Mouse (Mus musculus): ENCODE data around the gene Dzip3. TPM values are rescaled to one million over a fixed set of nuclear protein-coding genes. Genes with fewer than 3 reads are reported as not detected.

Gene Dzip3
- polyA plus RNA-seq, 1 experiment from 2014 or later, result 40.0 TPM

DNA sequence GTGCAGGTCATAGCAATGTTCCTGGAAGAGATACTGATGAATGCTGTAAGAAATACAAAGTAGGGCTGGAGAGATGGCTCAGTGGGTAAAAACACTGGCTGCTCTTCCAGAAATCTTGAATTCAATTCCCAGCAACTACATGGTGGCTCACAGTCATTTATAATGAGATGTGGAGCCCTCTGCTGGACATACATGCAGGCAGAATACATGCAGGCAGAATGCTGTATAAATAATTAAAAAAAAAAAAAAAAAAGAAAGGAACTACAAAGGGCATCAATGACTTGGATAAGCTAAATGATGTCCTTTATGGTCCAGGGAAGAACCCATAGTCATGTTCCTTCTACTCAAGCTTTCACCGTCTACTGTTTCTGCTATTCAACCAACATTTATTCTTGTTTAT, 20.4 kb downstream of the Dzip3 start:
- DNase-seq (ENCODE audit: extremely low spot score, low spot score), result no peak
- Histone ChIP-seq H3K4me3 (no peak overlapping the region), H3K36me3 (replicated peaks) (peaks cover 56% of the 10 kb centered on the region), H3K4me1 (no peaks in the 10 kb centered on the region), H3K27me3 (ENCODE audit: poor library complexity, severe bottlenecking) (no peaks in the 10 kb centered on the region), H3K9me3 (no peaks in the 10 kb centered on the region), H3K27ac (no peak overlapping the region)
- 91% methylated on average over 1 of the region's 1 CpGs for WGBS

DNA sequence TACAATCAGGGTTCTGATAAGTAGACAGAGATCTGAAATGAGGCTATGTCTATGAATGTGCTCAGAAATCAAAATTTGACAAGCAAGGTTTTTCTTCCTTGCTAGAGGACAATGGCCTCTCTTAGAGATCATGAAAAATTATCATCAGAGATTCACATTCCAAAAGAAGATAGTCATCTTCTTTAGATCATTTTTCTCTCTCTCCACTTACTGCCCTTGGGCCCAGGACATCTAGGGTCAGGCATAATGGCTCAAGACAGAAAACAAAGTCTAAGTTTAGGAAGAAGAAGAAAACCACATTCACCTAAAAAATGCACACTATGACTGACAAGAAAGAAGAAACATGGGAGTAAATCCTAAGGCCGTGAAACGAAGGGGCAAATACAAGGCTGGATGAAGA, 21.0 kb downstream of the Dzip3 start:
- 100% methylated on average over 2 of the region's 2 CpGs for WGBS
- no peak overlapping the region for H3K4me3 ChIP-seq
- no peak for DNase-seq (ENCODE audit: extremely low spot score, low spot score)
- no peaks in the 10 kb centered on the region for H3K4me1 ChIP-seq
- no peaks in the 10 kb centered on the region for H3K27me3 ChIP-seq (ENCODE audit: poor library complexity, severe bottlenecking)
- H3K27ac ChIP-seq, result no peak overlapping the region
- peaks cover 50% of the 10 kb centered on the region for H3K36me3 ChIP-seq (replicated peaks)
- no peaks in the 10 kb centered on the region for H3K9me3 ChIP-seq

DNA sequence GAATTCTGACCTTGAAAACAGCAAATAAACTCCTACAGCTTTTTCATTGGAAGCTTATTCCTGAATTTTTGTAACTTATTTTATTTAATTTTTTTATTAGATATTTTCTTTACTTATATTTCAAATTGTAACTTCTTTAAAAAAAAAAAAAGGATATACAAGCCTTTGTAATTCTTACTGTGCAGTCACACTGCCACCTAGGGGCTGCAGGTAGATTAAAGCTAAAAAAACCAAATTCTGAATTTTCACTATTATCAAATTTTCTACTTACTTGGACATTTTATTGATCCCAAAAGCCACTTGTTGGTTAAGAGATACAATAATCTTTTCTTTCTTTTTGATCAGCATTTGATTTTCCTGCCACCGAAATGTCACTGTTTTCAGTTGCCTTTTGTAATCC, 52.2 kb downstream of the Dzip3 start:
- H3K4me1 ChIP-seq, result no peaks in the 10 kb centered on the region
- H3K4me3 ChIP-seq, result no peak overlapping the region
- no peak for DNase-seq (ENCODE audit: extremely low spot score, low spot score)
- peaks cover 68% of the 10 kb centered on the region for H3K36me3 ChIP-seq (replicated peaks)
- H3K27me3 ChIP-seq (ENCODE audit: poor library complexity, severe bottlenecking), result no peaks in the 10 kb centered on the region
- 81% methylated on average over 1 of the region's 1 CpGs for WGBS
- no peaks in the 10 kb centered on the region for H3K9me3 ChIP-seq
- H3K27ac ChIP-seq, result no peak overlapping the region

DNA sequence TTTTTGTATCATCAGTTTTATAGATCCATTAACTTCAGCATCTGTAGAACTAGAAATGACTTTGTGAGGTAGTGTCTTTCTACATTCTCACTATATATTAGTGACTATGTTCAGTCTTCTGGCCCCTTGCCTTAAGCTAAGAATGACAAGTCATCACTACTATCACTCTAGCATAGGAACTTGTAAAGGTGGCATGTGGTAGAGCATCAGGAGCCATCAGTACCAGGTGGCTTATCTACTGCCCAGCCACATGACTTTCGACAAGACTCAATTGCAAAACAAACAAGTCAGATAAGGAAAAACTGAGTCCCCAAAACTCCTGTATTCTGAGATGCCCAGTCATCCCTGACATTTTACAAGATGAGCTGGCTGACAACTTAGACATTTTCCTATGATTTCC, 70.2 kb downstream of the Dzip3 start:
- Histone ChIP-seq H3K36me3 (replicated peaks) (peaks cover 82% of the 10 kb centered on the region), H3K27me3 (ENCODE audit: poor library complexity, severe bottlenecking) (no peaks in the 10 kb centered on the region), H3K4me3 (no peak overlapping the region), H3K4me1 (no peaks in the 10 kb centered on the region), H3K27ac (no peak overlapping the region), H3K9me3 (no peaks in the 10 kb centered on the region; the same call in 1 of the 2 replicates)
- no peak for DNase-seq (ENCODE audit: extremely low spot score, low spot score)
- 95% methylated on average over 1 of the region's 1 CpGs for WGBS

DNA sequence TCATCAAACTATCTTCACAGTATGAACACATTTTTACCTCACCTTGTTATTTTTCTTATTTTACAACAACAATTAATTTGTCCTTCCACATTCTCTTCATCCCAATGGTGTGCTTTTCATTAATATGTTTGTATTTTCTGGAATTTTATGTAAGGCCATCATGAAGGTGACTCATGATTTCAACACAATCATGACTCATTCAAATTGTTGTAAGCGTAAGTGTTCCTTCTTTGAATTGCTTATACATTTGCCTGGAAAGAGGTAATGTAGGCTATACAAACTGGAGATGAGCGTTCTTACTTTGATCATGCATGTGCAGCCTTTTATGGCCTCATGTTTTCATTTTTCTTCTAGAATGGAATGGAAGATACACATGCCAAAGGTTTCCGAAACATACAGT, 80.8 kb downstream of the Dzip3 start:
- no peaks in the 10 kb centered on the region for H3K27me3 ChIP-seq (ENCODE audit: poor library complexity, severe bottlenecking)
- WGBS, result 96% methylated on average over 3 of the region's 3 CpGs
- H3K27ac ChIP-seq, result no peak overlapping the region
- no peak overlapping the region for H3K4me3 ChIP-seq
- no peak for DNase-seq (ENCODE audit: extremely low spot score, low spot score)
- no peaks in the 10 kb centered on the region for H3K9me3 ChIP-seq
- H3K4me1 ChIP-seq, result no peaks in the 10 kb centered on the region
- no peaks in the 10 kb centered on the region for H3K36me3 ChIP-seq (replicated peaks)

DNA sequence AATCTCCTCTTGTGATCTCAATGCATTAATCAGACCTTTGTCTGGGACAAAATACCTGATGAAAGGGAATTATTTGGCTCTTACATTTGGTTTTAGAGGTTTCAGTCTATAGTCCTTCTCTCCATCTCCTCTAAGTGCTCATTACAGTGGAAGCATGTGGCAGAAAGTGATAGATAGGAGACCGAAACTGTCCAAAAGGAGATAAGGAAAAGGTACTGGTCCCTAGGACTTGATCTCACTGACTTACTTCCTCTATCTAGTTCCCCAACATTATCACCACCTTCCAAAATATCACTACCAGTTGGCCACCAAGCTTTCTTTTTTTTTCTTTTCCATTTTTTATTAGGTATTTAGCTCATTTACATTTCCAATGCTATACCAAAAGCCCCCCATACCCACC, 82.8 kb downstream of the Dzip3 start:
- Histone ChIP-seq H3K4me1 (no peaks in the 10 kb centered on the region), H3K27me3 (ENCODE audit: poor library complexity, severe bottlenecking) (no peaks in the 10 kb centered on the region), H3K27ac (no peak overlapping the region), H3K9me3 (no peaks in the 10 kb centered on the region), H3K4me3 (no peak overlapping the region), H3K36me3 (replicated peaks) (no peaks in the 10 kb centered on the region)
- 96% methylated on average over 1 of the region's 1 CpGs for WGBS
- no peak for DNase-seq (ENCODE audit: extremely low spot score, low spot score)

DNA sequence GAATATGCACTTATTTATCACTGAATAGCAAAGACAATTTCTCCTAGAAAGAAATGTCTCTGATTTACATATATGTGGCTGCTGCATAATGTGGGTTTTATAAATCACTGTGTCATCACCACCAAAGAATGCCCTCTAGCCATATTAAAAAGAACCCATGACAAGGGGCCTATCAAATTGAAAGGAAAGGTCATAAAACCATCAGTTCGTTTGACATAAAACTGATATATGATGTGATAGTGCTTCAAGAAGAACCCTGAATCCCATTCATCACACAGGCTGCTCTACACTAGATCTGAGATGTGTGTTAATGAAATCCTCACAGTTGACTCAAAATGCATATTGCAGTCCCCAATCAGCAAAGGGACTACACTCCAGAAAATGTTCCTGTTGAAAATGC, 94.1 kb downstream of the Dzip3 start:
- H3K36me3 ChIP-seq (replicated peaks), result no peaks in the 10 kb centered on the region
- DNase-seq (ENCODE audit: extremely low spot score, low spot score), result no peak
- H3K27me3 ChIP-seq (ENCODE audit: poor library complexity, severe bottlenecking), result no peaks in the 10 kb centered on the region
- H3K27ac ChIP-seq, result no peak overlapping the region
- no peak overlapping the region for H3K4me3 ChIP-seq
- 89% methylated on average over 1 of the region's 1 CpGs for WGBS
- no peaks in the 10 kb centered on the region for H3K4me1 ChIP-seq
- no peaks in the 10 kb centered on the region for H3K9me3 ChIP-seq

DNA sequence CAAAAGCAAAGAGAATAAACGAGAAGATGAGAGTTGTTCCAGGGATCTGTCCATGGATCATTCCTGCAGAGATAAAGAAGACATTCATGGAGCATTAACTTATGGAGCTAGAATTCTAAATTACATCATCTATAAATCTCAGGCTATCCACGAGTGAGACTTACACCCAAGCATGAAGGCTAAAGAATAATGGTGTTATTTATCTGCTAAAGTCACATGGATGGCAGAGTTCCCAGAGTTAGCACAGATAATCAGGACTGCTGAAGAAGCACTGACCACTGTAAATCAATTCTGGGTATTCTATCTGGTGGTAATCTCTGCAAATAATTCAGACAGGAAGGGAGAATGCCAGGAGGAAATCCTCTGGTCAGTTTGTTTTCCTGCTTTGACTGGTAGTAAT, 103.2 kb downstream of the Dzip3 start:
- 73% methylated on average over 2 of the region's 2 CpGs for WGBS
- Histone ChIP-seq H3K9me3 (no peaks in the 10 kb centered on the region), H3K36me3 (replicated peaks) (no peaks in the 10 kb centered on the region), H3K4me3 (no peak overlapping the region), H3K27ac (no peak overlapping the region), H3K4me1 (no peaks in the 10 kb centered on the region), H3K27me3 (ENCODE audit: poor library complexity, severe bottlenecking) (no peaks in the 10 kb centered on the region)
- DNase-seq (ENCODE audit: extremely low spot score, low spot score), result no peak

Other genes with a start within 250 kb of the Dzip3 start
- gene Trat1, start 222.1 kb downstream of the Dzip3 start, polyA plus RNA-seq (2016; fragmentation: Nextera tagmentation; extraction: Ambion mirVana), result not detected in 2 replicates
- gene Retnlb, start 177.3 kb downstream of the Dzip3 start, polyA plus RNA-seq (2016; fragmentation: Nextera tagmentation; extraction: Ambion mirVana), result not detected in 2 replicates
- not detected in 2 replicates for gene Retnla, start 151.6 kb downstream of the Dzip3 start, polyA plus RNA-seq (2016; fragmentation: Nextera tagmentation; extraction: Ambion mirVana)
- not detected in 2 replicates for gene Retnlg, start 121.5 kb downstream of the Dzip3 start, polyA plus RNA-seq (2016; fragmentation: Nextera tagmentation; extraction: Ambion mirVana)
- gene Cip2a, start within 50 bp of the Dzip3 start, polyA plus RNA-seq (2016; fragmentation: Nextera tagmentation; extraction: Ambion mirVana), result 49.4 and 50.7 TPM in 2 replicates
- not detected in 2 replicates for gene Myh15, start 63.3 kb upstream of the Dzip3 start, polyA plus RNA-seq (2016; fragmentation: Nextera tagmentation; extraction: Ambion mirVana)